Mouse (Mus musculus): ENCODE results near the gene Gm34653.

- TF ChIP-seq CTCF (IDR thresholded peaks at IDR 0.05; ENCODE audit: low read depth) (no peak), EP300 (optimal IDR thresholded peaks at IDR 0.05) (no peak)
Observed at GRCm38 (mm10) chr2:34869680-34870079, 36.9 kb downstream of the Gm34653 start.

Measured in stomach, postnatal 0 days (tissue).